Mouse (Mus musculus): ENCODE measurements around the gene Gas2.

The Gas2 gene

GRCm38 (mm10) chr7:52007138-52007537 is 145.3 kb downstream of the Gas2 start:
- in situ Hi-C loops (cut with MboI; ENCODE audit: low pct_unique_long_range_greater_than_20kb in 1 of 2, low sequenced_read_pairs in 2 of 2, unreplicated experiment in 1 of 2) = no loop called here

GRCm38 (mm10) chr7:52013457-52013856 is 151.6 kb downstream of the Gas2 start:
- in situ Hi-C loops (cut with MboI; ENCODE audit: low pct_unique_long_range_greater_than_20kb in 1 of 2, low sequenced_read_pairs in 2 of 2, unreplicated experiment in 1 of 2) = no loop called here

- in situ Hi-C loops (cut with MboI; ENCODE audit: low pct_unique_long_range_greater_than_20kb in 1 of 2, low sequenced_read_pairs in 2 of 2, unreplicated experiment in 1 of 2) = no loop called here
Measured at GRCm38 (mm10) chr7:52015180-52015579, 153.4 kb downstream of the Gas2 start.

DNA sequence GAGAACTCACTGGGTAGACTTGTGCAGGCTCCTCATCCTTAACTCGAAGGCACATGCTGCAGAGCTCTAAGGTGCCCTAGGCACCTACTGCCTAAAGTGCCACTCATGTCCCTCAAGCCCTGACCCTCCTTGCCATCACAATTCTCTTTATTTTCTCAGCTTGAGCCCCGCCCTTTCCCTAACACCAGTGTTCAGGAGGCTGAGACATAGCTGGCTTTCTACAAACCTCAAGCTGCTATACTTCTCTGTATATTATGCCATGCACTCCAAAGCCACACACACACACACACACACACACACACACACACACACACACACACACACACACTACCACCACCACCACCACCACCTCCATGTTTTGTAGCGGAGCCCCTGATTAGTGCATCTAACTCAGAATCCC is 153.8 kb downstream of the Gas2 start, which contains the start of gene 1700015G11Rik:
Gene 1700015G11Rik, minus strand, starts transcription at position 101 of the 400 bp plus-strand sequence.
- in situ Hi-C loops (cut with MboI; ENCODE audit: low pct_unique_long_range_greater_than_20kb in 1 of 2, low sequenced_read_pairs in 2 of 2, unreplicated experiment in 1 of 2) = no loop called here

DNA sequence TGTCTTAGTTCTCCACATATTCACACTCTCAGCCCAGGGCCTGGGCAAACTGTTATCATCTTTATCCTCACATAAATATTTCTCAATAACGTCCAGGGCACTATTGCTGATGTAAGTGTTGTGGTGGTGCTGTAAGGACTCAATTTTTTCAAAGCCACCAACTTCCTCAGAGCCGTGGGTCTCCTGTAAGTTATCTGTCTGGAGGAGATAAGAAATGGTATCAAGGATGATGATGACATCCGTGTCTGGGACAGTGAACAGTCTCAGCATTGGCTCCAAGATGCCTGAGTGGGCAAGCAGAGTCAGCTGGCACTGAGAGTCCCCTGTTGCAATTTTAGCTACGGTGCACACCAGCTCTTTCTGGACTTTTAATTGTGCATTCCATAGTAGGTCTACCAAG is 160.2 kb downstream of the Gas2 start:
- in situ Hi-C loops (cut with MboI; ENCODE audit: low pct_unique_long_range_greater_than_20kb in 1 of 2, low sequenced_read_pairs in 2 of 2, unreplicated experiment in 1 of 2) = no loop called here

- in situ Hi-C loops (cut with MboI; ENCODE audit: low pct_unique_long_range_greater_than_20kb in 1 of 2, low sequenced_read_pairs in 2 of 2, unreplicated experiment in 1 of 2) = no loop called here
Measured at GRCm38 (mm10) chr7:52024050-52024626, 162.3 kb downstream of the Gas2 start.

DNA sequence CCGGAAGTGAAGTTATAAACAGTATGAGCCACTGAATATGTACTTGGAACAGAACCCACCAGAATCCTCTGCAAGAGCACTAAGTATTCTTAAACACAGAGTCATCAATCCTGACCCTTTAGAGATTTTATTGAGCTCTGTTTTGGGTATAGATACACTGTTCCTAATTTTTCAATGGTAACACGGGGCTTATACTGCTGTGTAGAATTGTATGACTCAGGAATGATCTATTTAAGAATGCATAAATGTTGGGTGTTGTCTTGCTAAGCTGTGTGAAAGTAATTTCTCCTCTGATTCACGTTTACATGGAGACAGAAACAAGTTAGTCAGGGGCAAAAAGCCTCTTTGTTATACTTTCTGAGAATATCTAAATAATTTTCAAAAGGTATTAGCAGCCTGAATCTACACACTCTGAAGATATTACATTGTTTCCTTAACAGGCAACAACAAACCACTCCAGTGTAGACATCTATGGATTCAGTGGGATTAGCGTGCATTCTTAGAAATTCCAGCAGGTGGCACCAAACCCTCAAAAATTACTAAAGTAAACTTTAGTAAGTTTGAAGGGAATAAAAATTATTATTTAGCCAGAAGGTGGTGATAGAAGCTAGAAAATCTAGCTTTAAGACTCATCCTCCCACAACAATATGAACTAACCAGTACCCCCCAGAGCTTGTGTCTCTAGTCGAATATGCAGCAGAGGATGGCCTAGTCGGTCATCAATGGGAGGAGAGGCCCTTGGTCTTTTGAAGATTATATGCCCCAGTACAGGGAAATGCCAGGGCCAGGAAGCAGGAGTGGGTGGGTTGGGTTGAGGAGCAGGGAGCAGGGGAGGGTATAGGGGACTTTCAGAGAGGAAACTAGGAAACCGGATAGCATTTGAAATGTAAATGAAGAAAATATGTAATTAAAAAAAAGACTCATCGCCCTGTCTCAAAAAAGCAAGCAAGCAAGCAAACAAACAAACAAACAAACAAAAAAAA is 176.1 kb downstream of the Gas2 start:
- in situ Hi-C loops (cut with MboI; ENCODE audit: low pct_unique_long_range_greater_than_20kb in 1 of 2, low sequenced_read_pairs in 2 of 2, unreplicated experiment in 1 of 2) = loop anchor here in 1 of 2 experiments (25.0 kb wide), 1 partner anchor 324 kb away; no protein-coding TSS in a partner anchor

Measured in mouse embryonic stem cell (cell line).